Mouse (Mus musculus) cerebellum, adult 18-20 months (tissue): ENCODE measurements around the gene Pcsk1.
A peak's percentile ranks its signal among the peaks of the same experiment; 100 is the strongest.

Experiments
- DNase-seq, 2 experiments: peaks; one replicate each; pipeline ENCODE4 v3.0.0; 2021

The Pcsk1 gene

DNA sequence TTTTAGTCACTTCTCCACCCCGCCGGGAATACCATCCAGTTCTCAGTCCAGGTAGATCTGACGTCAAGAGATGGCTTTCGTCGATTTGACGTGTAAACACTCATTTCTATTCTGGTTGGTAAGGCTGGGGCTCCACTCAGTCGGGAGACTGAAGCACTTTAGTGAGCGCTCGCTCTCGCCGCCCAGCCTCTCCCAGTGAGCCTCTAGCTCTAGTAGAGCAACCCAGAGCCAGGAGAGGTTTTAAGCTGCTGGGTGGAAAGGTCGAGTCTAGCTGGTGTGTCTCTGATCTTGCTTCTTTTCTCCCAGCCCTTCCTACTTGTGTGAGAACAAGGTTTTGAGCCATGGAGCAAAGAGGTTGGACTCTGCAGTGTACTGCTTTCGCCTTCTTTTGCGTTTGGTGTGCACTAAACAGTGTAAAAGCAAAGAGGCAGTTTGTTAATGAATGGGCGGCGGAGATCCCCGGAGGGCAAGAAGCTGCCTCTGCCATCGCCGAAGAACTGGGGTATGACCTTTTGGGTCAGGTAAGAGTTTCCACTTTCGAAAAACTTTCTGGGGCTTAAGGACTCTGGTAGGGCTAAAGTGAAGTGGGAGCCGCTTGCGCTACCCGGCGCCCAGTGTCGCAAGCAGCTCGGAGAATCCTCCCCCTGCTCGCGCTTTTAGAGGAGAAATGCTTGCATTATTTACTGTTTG is at the start of gene Pcsk1:
TSS of gene Pcsk1 (plus strand) at position 106 of the 690 bp plus-strand sequence.
- DNase-seq, result peak; percentile 31 to 39

DNA sequence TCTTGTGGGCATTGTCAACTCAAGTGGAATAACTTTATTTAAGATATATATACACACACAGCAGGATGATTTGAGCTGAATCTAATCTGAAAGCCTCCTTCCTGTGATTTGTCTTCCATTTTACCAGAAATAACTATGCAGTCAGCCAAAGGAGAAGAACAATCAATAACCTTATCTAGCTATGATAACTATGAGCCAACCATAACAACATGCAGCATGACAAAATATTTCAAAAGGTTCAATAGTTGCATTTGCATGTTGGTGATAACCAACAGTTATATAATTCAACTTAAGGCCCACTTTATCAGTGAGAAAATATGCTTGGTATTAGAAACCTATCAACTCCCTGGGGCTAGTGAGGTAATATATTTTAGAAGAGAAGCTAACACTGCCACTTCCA is 30.8 kb upstream of the Pcsk1 start:
- DNase-seq, result no peak

DNA sequence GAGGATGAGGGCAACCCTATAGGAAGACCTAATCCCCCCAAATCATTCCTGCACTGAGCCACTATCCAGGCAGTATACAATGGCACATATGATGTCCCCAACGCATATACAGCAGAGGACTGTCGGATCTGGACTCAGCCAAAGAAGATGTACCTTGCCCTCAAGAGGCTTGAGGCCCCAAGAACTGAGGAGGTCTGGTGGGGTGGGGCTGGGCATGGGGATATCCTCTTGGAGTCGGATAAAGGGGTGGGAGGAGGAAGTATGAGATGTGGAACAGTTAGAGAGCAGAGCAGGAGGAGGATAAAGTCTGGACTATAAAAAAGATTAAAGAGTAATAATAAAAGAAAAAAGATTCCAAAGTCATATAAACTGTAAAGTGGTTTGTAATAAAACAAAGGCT is 25.7 kb upstream of the Pcsk1 start:
- DNase-seq, result no peak

DNA sequence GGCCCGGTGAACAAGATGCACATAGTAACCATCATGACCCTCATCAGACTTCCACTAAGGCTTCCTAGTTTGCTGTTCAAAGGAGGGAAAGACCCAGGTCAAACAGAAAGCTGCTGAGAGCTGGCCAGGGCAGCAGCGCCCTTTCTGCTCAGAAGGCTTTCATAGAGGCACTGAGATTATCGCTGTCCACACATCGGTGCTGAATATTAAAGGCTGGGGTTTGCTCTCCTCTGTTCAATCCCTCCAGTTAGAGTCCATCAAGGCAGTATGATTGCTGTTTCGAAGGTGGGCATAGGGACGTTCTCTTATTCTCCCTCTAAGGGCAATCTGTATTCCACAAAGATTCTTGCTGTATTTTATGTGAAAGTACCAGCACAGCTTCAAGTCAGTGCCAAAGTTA is 1.0 kb upstream of the Pcsk1 start:
- no peak for DNase-seq

DNA sequence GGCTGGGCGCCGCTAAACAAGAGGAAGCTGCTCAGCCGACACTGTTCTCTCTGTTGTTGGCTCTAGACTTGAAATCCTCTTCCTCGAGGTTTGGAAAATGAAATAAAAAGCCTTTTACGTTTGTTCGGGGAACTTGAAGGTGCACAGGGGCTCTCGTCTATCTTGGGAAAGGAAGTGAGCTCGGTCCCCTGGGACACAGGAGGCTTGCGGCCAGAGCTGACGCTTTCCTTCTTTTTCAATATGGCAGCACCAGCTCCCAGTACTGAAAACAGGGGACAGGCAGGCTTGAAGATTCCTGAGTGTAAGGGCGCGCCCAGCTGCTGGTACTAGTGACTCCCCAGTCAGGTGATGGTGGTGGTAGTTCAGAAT is 769 bp downstream of the Pcsk1 start:
- DNase-seq, result peak in 1 of 2 experiments; percentile 18

DNA sequence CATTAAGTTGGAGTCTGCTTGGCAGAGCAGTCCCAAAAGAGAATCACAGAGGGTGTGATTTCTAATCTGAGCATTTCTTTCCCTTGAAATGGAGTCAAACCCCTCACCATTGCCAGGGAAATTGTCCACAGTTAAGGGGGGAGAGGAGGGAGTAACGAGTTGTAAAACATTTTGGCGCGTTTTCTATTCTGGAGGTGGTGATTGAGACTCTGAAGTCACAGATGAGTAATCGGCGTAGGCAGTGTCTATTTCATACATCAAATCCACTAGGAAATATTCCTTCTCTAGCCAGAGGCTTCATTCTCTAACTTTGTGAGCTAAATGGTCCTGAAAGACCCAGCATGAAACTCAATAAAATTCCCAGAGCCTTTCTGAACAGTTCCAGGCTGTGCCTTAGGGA is 1.4 kb downstream of the Pcsk1 start:
- no peak for DNase-seq

DNA sequence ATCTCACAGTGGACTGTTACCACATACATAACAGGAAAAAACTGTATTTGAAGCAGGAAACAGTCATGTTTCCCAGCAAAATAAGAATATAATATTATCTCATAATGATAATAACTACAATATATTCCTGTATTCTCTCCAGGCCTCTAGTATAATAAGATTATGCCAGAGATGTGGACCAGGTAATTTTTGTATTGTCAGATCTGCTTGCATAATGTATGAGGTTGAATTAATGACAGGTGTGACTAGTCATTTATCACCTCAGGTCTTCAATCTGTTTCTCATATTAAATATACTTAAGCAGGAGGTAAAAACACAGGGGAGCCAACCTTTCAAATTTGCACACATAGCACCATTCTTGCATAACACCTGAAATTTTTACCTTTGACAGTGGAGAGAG is 5.9 kb downstream of the Pcsk1 start:
- no peak for DNase-seq

DNA sequence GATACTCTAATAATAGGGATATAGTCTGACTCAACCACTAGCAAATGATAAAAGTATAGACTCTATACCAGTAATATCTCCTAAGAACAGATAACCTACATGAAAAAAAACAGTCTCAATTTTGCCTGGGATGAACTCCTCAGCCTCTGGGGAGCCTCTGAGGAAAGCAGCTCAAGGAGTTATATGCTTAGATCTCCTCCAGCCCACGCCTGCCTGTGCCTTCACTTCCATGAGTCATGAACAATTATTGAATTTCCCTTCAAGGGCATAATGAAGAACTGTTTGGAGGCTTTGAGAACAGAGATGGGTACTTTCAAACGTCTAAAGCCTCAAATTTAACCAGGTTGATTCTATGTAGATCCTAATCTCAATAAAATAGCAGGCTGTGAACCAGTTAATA is 23.5 kb downstream of the Pcsk1 start:
- no peak for DNase-seq

DNA sequence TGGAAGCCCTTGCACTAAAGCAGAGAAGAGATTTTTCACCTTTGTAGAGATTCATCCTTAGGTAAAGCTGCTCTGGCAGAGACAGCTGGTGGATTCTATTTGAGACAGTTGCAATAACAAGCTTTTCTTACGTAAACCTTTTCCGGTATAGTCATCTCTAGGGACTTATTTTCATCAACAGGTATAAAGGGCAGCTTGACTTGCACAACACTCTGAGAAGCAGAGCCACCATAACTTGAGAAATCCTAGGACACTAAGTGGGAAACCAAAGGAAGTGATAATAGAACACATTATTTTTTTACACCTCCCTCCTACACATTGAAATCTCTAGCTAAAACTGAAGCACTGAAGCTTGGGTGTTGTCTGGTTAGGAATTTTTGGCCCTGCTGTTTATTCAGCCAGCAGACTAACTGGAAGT is 24.4 kb downstream of the Pcsk1 start:
- no peak for DNase-seq

DNA sequence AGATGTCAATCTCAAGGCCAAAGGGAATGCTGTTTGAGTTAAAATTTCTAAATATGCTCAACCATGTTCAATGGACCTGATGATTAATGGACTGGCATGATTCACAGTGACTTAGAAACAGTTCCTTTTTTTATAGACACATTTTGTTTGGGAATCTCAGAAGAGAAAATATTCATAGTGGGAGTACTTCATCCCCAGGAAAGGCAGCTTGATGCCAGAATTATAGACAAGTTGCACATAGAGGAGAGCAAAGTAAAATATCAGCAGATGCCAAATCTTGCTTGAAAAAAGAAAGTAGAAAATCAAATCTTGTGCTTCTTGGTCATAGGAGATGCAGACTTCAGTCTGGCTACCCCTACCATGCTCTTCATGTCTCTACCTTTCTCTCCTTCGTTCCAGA is 25.2 kb downstream of the Pcsk1 start:
- DNase-seq, result no peak

DNA sequence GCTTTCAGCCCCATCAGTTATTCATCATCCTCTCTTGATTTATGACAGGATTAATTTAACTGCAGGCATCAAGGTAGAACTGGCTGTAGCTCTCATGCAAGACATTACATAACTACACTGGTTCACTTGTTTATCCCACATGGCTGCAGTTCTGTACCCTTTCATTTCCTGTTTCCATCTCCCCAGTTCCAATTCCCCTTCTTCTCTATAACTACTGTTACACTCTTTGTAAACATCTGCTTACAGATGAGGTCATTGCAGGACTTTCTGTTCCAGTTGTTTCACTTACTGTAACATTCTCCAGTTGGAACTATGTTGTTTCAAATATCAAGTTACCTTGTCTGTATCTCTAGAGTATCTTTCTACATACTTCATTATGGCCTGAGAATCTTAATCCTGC is 46.2 kb downstream of the Pcsk1 start:
- DNase-seq, result no peak

DNA sequence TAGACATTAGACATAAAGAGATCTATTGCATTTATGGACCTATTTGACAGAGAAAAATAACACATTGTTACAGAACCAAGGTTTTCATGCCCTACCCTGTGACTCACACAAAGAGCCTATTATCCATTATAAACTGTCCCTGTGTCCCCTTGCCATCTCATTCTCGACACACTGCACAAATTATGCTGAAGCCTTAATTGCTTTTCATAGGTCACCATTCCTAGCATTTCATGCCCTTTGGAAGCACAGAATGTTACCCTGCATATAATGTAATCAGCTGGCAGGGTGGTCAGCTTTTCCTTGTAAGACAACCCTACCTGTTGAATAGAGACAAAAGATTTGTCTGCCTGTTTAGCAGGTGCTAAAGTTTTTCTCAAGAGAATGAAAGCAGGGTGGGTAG is 71.0 kb downstream of the Pcsk1 start:
- DNase-seq, result no peak

DNA sequence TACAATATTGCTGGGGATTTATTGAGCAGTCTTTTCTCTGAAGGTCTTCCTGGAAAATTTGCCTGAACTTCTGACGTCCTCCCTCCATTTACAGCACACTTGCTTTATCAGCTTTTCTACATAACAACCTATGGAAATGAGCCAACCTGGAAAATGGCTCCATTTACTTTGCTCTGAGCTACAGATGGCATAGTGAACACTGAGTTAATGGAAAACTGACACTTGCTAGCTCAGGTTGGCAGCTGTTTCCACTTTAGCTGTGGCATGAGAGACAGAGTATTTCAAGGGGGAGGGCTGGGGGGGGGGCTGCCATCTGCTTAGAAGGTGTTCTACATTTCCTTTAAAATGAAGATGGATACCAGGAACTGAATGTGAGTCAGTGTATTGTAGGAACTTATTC is 73.8 kb downstream of the Pcsk1 start:
- DNase-seq, result no peak
